Mouse (Mus musculus): Measurements from ENCODE around the gene Olfr1495.

GRCm38 (mm10) chr19:13739428-13739827 lies 25.0 kb upstream of the Olfr1495 start, which contains the start of gene Olfr1494:
- TF ChIP-seq CTCF (IDR thresholded peaks at IDR 0.05; ENCODE audit: low read depth) = no peak
- no peak for TF ChIP-seq EP300 (IDR thresholded peaks at IDR 0.05; ENCODE audit: low read depth)

Data from liver, embryonic 14.5 days (tissue).